Mouse (Mus musculus) cortical plate, adult 2 months (tissue): Measurements from ENCODE around the gene Lix1l. TPM values are rescaled to one million over a fixed set of nuclear protein-coding genes. Genes with fewer than 3 reads are reported as not detected.

Experiments used
- H3K27ac ChIP-seq: fragments of 200-500 bp; 2 replicates; pipeline ENCODE4 v1.5.1; 2012; ENCODE audit warnings: low read length, control low read depth, inconsistent platforms; ENCODE audit not compliant: insufficient read depth
- H3K4me1 ChIP-seq: fragments of 200-500 bp; 2 replicates; pipeline ENCODE4 v1.6.1; 2011; ENCODE audit warnings: low read length; ENCODE audit not compliant: control insufficient read depth, insufficient read depth
- H3K4me3 ChIP-seq: fragments of 200-500 bp; 2 replicates; pipeline ENCODE4 v1.5.1; 2011; ENCODE audit warnings: mild to moderate bottlenecking, low read length, control low read depth; ENCODE audit not compliant: insufficient read depth
- CTCF ChIP-seq: fragments of 200-500 bp; IDR thresholded peaks from 2 replicates; pipeline ENCODE4 v1.5.1; 2011; ENCODE audit warnings: mild to moderate bottlenecking, control low read depth, low read length; ENCODE audit not compliant: insufficient read depth; ENCODE audit errors: extremely low read depth
- POLR2A ChIP-seq: fragments of 200-500 bp; IDR thresholded peaks from 2 replicates; pipeline ENCODE4 v1.6.1; 2011; ENCODE audit warnings: mild to moderate bottlenecking, low read length, control low read depth; ENCODE audit not compliant: insufficient read depth; ENCODE audit errors: extremely low read depth
- polyA plus RNA-seq: library from polyadenylated mRNA; depleted of rRNA; stranded (reverse); fragments of >200 nt; gene quantifications from 2 replicates; pipeline ENCODE4 v1.2.3, GENCODE M21; 2012

The Lix1l gene
- polyA plus RNA-seq, 1 experiment: 20.9 TPM

GRCm38 (mm10) chr3:96573611-96574511 is 27.1 kb upstream of the Lix1l start:
- peaks cover 5% of the 10 kb centered on the region for H3K4me1 ChIP-seq
- no peak for TF ChIP-seq POLR2A
- TF ChIP-seq CTCF: no peak
- no peak overlapping the region for H3K4me3 ChIP-seq

GRCm38 (mm10) chr3:96575272-96575984 is 25.5 kb upstream of the Lix1l start:
- TF ChIP-seq POLR2A (no peak), CTCF (no peak)
- Histone ChIP-seq H3K27ac (no peak overlapping the region), H3K4me1 (peaks cover 6% of the 10 kb centered on the region), H3K4me3 (no peak overlapping the region)

More at GRCm38 (mm10) chr3:96573611-96574511, 27.1 kb upstream of the Lix1l start:
- H3K27ac ChIP-seq: no peak overlapping the region

GRCm38 (mm10) chr3:96576005-96576658 is 24.8 kb upstream of the Lix1l start:
- H3K4me1 ChIP-seq: peaks cover 6% of the 10 kb centered on the region
- H3K4me3 ChIP-seq: no peak overlapping the region
- no peak for TF ChIP-seq POLR2A
- H3K27ac ChIP-seq: peak overlapping the region; percentile 44

- TF ChIP-seq POLR2A: peak; percentile 58
- TF ChIP-seq CTCF: no peak
- Histone ChIP-seq H3K27ac (peak within 1 kb of the TSS; percentile 90), H3K4me1 (peaks cover 6% of the 10 kb centered on the region), H3K4me3 (no peak within 1 kb of the TSS)
These were observed 24.0 kb upstream of the Lix1l start, which contains the start of gene Gm16253 for GRCm38 (mm10) chr3:96576690-96577541. Gene Gm16253 (plus strand): TSS chr3:96576984.

- no peak overlapping the region for H3K4me3 ChIP-seq
- peaks cover 6% of the 10 kb centered on the region for H3K4me1 ChIP-seq
- H3K27ac ChIP-seq: peak overlapping the region; percentile 90
- no peak for TF ChIP-seq CTCF
- no peak for TF ChIP-seq POLR2A
These were observed 23.4 kb upstream of the Lix1l start for GRCm38 (mm10) chr3:96577566-96577965.

- Histone ChIP-seq H3K4me1 (peaks cover 6% of the 10 kb centered on the region), H3K27ac (0 out of 2 replicates have a peak overlapping the region, but pooled peaks have one; percentile 22), H3K4me3 (no peak overlapping the region)
- TF ChIP-seq CTCF (no peak), POLR2A (no peak)
These were observed 22.2 kb upstream of the Lix1l start for GRCm38 (mm10) chr3:96578561-96579238.

GRCm38 (mm10) chr3:96579239-96579750 is 21.7 kb upstream of the Lix1l start:
- 0 out of 2 replicates have a peak overlapping the region, but pooled peaks have one; percentile 22 for H3K27ac ChIP-seq
- peaks cover 6% of the 10 kb centered on the region for H3K4me1 ChIP-seq
- H3K4me3 ChIP-seq: no peak overlapping the region
- no peak for TF ChIP-seq CTCF
- no peak for TF ChIP-seq POLR2A

GRCm38 (mm10) chr3:96579885-96580454 is 21.0 kb upstream of the Lix1l start:
- 0 out of 2 replicates have a peak, but pooled peaks have one; percentile 19 for TF ChIP-seq POLR2A
- TF ChIP-seq CTCF: peak; percentile 100
- H3K4me3 ChIP-seq: 0 out of 2 replicates have a peak overlapping the region, but pooled peaks have one; percentile 2
- peaks cover 6% of the 10 kb centered on the region for H3K4me1 ChIP-seq
- H3K27ac ChIP-seq: no peak overlapping the region
